22 mouse cellular contexts compared by ENCODE assay signal in the genomic region with DNA sequence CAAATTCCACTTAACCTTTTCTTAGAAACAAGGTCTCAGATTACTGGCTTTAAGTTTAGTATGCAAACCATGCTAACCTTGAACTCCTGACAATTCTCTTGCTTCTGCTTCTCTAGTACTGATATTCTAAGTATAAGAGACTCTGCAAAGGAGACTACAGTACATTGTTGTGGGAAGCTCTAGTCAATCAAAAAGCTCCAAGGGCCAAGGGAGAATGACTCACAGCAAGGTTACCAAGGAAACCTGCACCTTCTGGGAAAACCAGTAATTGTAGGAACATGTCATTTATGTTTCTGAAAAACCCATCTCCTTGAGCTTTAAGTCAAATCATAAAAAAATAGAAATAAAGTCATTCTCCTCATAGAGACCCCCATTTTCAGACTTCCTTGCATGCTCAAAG.
DNase-seq lines count a peak whose midpoint lies in the region; ATAC-seq and TF ChIP-seq lines count a peak whose summit lies in the region.
"Had no signal": no experiment of that assay in that cellular context is flagged by ENCODE, and none has a peak within 500 bp of the region (broad histone marks: within the 10 kb centered on the region; RNA-seq: fewer than 3 reads in every experiment).

No protein-coding gene starts in this region.

- H3K36me3 ChIP-seq in midbrain, embryonic 14.5 days (ENCODE audit: control insufficient read depth, insufficient read depth, low read length): no peaks in the 10 kb centered on the region
- H3K36me3 ChIP-seq: embryonic facial prominence, embryonic 13.5 days; embryonic facial prominence, embryonic 15.5 days; forebrain, embryonic 10.5 days; forebrain, embryonic 12.5 days had no signal

- H3K4me3 ChIP-seq in midbrain, embryonic 14.5 days (replicated peaks; ENCODE audit: low read depth, low read length): no peak overlapping the region
- H3K4me3 ChIP-seq: embryonic facial prominence, embryonic 13.5 days; embryonic facial prominence, embryonic 15.5 days; erythroblast, embryonic 14.5 days; forebrain, embryonic 10.5 days; forebrain, embryonic 12.5 days had no signal

- no peak for TF ChIP-seq POLR2A in brain, embryonic 14.5 days (IDR thresholded peaks at IDR 0.05; ENCODE audit: borderline replicate concordance, extremely low read depth, insufficient read depth, insufficient read length, poor library complexity, severe bottlenecking)

- no peak overlapping the region for H3K9ac ChIP-seq in midbrain, embryonic 14.5 days (replicated peaks; ENCODE audit: low read length)
- H3K9ac ChIP-seq: embryonic facial prominence, embryonic 13.5 days; embryonic facial prominence, embryonic 15.5 days; forebrain, embryonic 12.5 days had no signal

- DNase-seq in right cerebral cortex, adult 18-20 months: peak; percentile 20
- no peak for DNase-seq in right cerebral cortex, adult 2 months (ENCODE audit: low spot score in 2 of 2)
- peak; percentile 13 for DNase-seq in brain, embryonic 14.5 days (ENCODE audit: low read depth)
- no peak for DNase-seq in layer of hippocampus, adult 9-11 months
- DNase-seq in midbrain, embryonic 14.5 days: no peak
- DNase-seq: adrenal gland, adult 2 months; adrenal gland, postnatal 10 days; adrenal gland, postnatal 25 days; cerebellum, adult 11 months; cerebellum, adult 18-20 months; cerebellum, adult 8-10 months; cerebellum, adult 9-11 months; cerebellum, postnatal 14 days; cerebellum, postnatal 36 days; embryo, embryonic 11 days had no signal

- no peak overlapping the region for H3K4me2 ChIP-seq in midbrain, embryonic 14.5 days (ENCODE audit: low read length)
- H3K4me2 ChIP-seq: embryonic facial prominence, embryonic 13.5 days; embryonic facial prominence, embryonic 15.5 days; forebrain, embryonic 12.5 days had no signal

- no peak for ATAC-seq in midbrain, embryonic 14.5 days (ENCODE audit: low FRiP score, low TSS enrichment)
- ATAC-seq: forebrain, embryonic 14.5 days; forebrain, embryonic 16.5 days had no signal

- H3K4me1 ChIP-seq in midbrain, embryonic 14.5 days (ENCODE audit: control insufficient read depth, insufficient read depth, low read length): no peaks in the 10 kb centered on the region
- H3K4me1 ChIP-seq: embryonic facial prominence, embryonic 13.5 days; embryonic facial prominence, embryonic 15.5 days; forebrain, embryonic 10.5 days; forebrain, embryonic 12.5 days had no signal

- no peaks in the 10 kb centered on the region for H3K27me3 ChIP-seq in midbrain, embryonic 14.5 days (ENCODE audit: control insufficient read depth, insufficient read depth, low read length)
- H3K27me3 ChIP-seq: embryonic facial prominence, embryonic 13.5 days; embryonic facial prominence, embryonic 15.5 days; forebrain, embryonic 12.5 days had no signal

- no peak for TF ChIP-seq CTCF in brain, embryonic 14.5 days (IDR thresholded peaks at IDR 0.05; ENCODE audit: borderline replicate concordance, extremely low read depth, insufficient read depth, insufficient read length)

- no peak overlapping the region for H3K27ac ChIP-seq in midbrain, embryonic 14.5 days (replicated peaks; ENCODE audit: low read depth, low read length)
- H3K27ac ChIP-seq: embryonic facial prominence, embryonic 13.5 days; embryonic facial prominence, embryonic 15.5 days; forebrain, embryonic 10.5 days; forebrain, embryonic 12.5 days had no signal

- H3K9me3 ChIP-seq in midbrain, embryonic 14.5 days (ENCODE audit: control insufficient read depth, low read length): no peaks in the 10 kb centered on the region
- H3K9me3 ChIP-seq: embryonic facial prominence, embryonic 13.5 days; embryonic facial prominence, embryonic 15.5 days; forebrain, embryonic 12.5 days had no signal

Comparison
In these comparisons a context has a peak if more than half of its experiments do, and no peak if none do; other contexts are left out.
1. DNase-seq: peak in right cerebral cortex, adult 18-20 months (single experiment) and brain, embryonic 14.5 days (single experiment); none in right cerebral cortex, adult 2 months (0 of 2), layer of hippocampus, adult 9-11 months (single experiment) and midbrain, embryonic 14.5 days (single experiment).